Mouse (Mus musculus) liver, adult (tissue): ENCODE data around the gene B4galnt4.

Experiments used
- GATA4 ChIP-seq: IDR thresholded peaks from 2 replicates; pipeline ENCODE4 v1.6.1; 2014; ENCODE audit warnings: mild to moderate bottlenecking, low read length; ENCODE audit not compliant: insufficient replicate concordance

The B4galnt4 gene

DNA sequence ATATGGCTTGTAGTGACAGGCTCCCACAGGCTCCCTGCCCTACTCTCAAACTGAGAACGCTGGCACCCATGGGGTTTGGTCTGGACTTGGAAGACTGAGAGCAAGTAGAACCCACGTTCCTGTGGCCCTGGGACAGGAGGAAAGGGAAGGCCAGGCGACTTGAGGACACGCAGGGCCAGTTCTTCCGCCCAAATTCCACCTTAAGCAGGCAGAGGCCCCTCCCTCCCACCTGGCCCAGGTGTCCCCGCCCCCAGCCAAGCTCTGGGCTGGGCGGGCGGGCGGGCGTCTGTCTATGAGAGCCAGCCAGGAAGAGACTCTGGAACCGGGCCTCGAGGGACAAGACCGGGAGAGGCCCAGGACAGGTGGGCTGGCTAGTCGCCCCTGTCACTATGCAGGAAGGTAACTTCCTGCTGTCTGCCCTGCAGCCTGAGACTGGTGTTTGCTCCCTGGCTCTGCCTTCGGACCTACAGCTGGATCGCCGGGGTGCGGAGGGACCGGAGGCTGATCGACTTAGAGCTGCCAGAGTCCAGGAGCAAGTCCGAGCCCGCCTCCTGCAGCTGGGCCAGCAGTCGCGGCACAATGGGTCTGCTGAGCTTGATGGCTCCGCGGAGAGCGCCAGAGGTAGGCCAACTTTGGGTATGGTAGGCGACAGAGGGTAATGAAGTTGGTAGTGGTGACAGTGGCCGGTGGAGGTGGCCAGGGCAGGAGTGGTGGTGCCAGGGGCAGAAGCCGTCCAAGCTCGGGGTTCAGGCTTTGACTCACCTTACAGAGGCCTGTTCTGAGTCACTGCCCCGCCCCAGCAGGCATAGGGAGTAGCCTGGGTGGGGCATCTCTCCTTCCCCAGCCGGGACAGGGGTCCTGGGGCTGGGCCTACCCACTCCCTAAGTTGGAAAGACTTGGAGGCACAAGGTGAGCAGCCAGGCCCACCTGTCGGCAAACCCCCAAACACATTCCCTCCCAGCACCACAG is 18.9 kb downstream of the B4galnt4 start:
- TF ChIP-seq GATA4, result no peak

DNA sequence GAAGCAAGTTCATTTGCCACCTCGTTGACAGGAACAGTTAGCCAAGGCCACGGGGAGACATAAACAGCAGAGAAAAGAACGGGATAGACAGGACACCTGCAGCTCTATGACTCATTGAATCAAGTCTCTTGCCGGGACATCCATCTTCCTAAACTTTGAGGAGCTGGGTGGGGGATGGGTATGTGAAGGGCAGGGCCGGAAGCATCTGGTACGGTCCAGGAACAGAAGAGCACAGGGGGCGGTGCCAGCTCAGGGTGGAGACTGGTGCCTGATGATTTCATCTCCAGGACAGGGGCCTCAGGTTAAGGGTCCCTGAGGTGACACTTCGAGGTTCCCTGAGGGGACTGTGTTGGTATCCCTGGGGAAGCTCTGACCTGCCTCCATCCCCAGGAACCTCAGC is 27.0 kb downstream of the B4galnt4 start:
- no peak for TF ChIP-seq GATA4

DNA sequence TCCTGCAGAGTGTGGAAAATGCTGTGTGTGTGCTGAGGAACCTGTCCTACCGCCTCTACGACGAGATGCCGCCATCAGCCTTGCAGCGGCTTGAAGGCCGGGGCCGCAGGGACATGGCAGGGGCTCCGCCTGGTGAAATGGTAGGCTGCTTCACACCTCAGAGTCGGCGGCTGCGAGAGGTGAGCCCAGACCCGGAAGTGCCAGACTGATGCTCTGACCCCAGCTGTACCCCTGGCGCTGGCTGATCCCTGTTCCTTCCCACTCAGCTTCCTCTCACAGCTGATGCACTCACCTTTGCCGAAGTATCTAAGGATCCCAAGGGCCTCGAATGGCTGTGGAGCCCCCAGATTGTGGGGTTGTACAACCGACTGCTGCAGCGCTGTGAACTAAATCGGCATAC is 27.6 kb downstream of the B4galnt4 start:
- no peak for TF ChIP-seq GATA4

DNA sequence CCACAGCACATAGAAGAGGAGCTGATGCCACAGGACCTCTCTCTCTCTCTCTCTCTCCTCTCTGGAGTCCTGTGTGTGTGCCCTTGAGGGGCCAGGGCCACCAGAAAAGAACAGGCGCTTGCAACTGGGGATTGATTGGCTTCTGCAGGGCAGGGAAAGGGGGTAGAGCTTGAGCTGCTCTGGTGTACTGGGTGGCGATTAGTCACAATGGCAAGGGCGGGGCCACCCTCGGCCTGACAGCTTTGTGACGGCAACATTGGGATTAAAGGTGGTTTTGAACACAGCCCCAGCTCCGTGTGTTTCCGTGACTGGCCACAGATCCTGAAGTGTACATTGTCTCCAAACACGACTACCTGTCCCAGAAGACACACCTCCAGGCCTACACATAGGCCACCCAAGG is 29.3 kb downstream of the B4galnt4 start:
- TF ChIP-seq GATA4, result no peak

DNA sequence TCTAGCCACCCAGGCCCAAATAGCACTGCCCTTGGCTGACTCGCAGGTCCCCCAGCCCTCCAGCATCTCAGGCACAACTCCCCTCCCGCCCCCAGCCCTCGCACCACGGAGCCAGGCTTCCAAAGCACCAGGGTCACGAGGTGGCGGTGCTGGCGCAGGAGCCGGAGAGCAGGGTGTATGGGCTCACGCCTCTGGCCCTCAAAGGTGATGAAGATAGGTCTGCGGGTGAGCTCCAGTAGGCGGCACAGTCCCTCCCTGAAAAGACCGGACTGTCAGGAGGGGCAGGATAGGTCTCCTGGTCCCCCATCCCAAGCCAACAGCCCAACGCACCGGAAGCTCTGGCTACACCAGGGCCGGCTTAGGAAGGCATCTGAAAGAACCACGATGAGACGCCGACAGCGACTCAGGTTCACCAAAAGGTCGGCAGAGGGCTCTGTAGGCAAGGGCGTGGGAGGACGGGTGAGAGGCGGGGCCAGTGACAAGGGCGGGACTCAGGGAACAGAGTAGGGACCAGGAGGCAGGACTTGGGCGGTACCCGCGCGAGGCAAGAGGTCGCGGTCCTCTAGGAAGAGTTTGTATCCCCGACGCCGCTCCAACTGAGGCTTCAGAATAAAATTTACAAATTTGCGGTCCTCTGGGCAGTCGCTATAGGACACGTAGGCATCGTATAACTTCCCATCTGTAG is 31.3 kb downstream of the B4galnt4 start:
- TF ChIP-seq GATA4, result no peak

DNA sequence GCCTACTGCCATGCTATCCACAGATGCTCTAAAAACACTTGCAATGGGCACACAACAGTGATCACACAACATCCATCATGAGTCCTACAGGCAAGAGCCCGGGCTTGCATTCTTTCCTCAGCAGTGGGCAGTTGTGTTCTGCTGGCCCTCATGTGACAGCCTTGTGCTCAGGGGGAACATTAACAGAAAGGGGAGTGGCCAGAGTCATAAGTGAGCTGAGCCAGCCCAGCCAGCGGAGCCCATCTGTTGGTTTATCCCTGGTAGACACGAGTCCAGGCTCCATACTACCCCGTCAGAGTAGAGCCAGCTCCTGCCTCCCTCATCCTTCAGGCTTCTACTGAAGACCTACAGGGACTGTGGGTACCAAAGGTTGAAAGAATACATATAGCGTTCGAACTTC is 33.0 kb downstream of the B4galnt4 start:
- TF ChIP-seq GATA4, result no peak

DNA sequence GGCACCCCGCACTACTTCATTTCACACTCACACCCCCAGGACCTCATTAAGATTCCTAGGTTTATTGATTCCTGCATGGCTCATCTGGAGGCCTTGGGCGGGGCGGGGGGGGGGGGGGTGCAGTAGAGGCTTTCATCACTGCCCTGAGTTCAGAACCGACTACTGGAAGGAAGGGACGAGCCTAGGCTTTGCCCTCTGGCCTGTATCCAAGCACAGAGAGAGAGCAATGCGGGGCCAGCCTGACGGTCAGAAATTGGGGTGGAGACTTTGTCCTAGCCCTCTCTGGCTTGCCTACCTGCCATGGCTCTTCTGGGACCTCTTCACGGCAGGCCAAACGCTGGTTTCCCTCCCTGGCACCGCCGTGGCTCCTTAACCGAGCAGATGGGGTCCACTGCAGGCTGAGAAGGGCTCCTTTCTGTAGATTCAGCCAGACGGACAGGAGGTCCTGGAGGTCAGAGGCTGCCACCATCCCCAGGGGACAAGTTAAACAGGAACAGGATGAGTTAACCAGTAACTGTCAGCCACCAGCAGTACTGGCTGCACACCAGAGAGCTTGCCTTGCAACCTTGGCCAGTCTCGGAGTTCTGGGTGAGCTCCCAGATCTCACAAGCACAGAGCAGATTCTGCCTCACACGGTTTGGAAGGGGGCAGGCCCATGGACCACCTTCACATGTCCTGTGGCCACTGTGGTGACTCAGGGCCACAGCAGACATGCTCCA is 33.7 kb downstream of the B4galnt4 start:
- TF ChIP-seq GATA4, result no peak

DNA sequence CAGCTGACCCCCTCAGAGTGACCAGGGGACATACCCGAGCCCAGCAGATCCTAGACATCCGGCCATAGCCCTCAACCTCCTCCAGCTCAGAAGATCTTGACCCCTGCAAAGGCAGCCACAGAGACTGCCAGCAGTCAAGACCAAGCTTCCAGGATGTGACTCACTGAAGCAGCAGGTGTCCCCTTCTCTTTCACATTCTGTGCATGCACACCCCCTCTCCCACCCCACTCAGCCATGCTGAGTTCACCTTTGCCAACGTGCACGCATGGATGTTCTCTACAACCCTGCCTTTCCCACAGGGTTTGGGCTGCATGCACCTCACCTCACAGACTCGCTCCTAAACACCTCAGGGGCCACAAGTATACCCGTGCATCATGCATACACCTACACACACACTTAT is 35.1 kb downstream of the B4galnt4 start:
- TF ChIP-seq GATA4, result no peak

DNA sequence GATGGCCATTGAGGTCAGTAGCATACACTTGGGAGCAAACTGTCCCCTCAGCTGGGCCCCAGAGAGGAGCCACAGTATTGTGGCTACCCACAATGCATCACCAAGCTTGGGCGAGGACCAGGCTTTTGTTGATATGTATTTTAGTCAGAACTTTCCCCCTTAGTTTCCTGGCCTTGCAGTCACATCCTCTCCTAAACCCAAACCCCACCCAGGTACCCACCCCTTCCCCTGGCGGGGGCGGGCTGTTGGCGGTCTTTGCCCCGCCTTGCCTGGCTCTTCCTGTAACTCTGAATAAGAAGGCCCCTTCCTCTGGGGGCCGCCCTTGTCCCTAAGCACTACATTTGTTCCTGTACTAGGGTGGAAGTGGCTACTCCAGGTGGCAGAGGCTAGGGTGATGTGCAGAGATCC is 35.7 kb downstream of the B4galnt4 start:
- no peak for TF ChIP-seq GATA4

DNA sequence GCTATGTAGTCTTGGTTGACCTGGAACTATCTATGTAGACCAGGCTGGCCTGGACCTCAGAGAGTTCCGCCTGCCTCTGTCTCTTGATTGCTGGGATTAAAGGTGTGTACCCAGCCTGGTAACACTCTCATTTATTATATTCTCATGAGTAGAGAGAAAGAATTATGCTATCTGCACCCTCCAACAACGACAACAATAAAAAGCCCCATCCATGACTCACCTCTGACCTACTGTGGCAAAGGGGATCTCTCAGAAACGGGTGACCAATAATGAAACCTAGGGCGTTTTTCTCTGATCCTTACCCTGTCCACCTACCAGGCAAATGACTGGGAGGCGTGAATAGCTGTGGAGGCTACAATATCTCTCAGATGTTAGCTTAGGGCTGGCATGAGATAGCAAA is 36.3 kb downstream of the B4galnt4 start:
- TF ChIP-seq GATA4, result no peak

DNA sequence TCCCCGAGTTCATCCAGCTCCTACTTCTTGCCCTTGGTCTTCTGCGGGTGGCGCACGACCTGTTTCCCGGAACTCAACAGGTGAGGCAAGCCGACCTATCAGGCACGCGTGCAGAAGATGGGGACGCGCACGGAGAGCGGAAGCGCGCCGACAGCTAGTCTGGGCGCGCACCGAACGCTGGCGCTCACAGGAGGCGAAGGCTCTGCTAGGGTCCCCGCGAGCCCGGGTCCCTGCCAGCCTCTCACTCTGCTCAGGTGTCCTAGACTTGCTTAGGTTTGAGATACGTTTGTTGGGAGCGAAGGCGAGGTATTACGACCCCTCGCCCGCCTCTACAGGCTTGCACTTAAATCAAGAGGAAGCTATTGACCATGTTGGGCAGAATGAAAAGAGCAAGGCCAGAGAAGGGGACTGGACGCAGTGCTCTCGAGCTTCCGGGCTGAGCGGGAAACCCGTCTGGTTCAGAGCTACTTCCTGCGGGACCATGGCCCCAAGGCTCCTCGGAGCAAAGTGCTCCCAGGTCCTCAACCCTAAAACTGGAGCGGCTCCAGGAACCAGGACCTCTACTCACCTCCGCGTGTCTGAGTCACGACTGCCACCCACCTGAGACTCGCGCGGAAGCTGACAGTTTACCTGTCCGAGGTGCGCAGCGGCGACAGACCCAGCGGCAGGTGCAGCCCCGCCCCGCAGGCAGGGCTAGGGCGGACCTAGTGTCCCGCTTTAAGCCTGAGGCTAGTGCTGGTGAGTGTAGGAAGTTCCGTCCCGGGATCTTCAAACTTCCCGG is 39.2 kb downstream of the B4galnt4 start, which contains the start of gene Sigirr:
Gene Sigirr (minus strand): TSS at position 662 of the 781 bp plus-strand sequence.
- no peak for TF ChIP-seq GATA4

DNA sequence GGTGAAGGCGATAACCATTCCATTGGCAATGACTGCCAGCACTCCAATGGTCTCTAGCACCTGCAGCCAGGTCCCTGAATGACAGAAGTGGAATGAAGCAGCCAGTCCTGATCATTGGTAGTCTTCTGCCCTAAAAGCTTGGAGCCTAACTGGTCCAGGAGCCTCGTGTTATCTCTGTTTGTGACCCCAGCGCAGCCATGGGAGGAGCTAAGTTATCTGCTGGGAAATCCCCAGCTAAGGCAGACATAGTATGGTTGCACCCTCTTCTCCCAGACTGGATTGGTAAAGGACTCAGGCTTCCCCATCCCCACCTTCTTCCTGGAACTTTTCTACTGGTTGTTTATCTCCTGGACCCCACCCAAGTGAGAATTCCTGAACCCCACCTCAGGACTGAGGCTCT is 42.3 kb downstream of the B4galnt4 start:
- TF ChIP-seq GATA4, result no peak

DNA sequence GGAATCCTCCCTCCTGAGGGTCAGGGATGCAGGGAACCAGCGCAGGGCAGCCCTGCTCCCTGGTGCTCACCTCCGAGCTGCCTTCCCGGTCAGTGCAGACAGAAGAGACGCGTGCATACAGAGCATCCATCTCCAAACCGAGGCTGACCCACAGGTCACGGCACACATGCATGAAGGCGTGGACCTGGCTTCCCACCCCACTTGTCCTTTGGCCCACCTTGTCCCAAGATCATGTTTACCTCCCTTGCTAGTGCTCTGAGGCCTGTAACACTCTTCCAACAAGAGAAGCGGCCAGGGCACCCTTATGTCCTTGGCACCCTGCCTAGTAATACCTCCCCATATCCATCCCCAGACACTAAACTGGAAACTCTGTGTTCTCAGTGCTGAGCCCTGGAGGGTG is 55.0 kb downstream of the B4galnt4 start:
- TF ChIP-seq GATA4, result no peak

DNA sequence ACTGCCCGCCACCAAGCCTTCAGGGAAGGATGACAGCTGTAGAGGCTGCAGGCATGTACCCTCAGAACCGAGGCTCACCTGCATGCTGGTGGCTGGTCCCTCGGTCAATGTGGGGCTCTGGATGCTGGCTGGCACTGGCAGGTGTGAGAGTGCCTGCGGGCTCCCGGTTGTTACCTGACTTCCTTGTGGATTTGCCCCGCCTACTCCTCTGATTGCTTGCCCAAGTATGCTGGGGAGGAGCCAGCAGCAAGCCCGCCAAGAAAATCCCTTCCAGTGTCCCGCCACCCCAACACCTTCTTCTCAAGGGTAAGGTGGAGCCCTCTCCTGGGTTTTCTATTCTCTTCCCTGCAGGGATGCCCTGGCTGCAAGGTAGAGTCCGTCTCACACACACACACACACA is 56.7 kb downstream of the B4galnt4 start, which contains the start of gene Ano9:
Gene Ano9 (minus strand): TSS at position 171 of the 400 bp plus-strand sequence.
- no peak for TF ChIP-seq GATA4

DNA sequence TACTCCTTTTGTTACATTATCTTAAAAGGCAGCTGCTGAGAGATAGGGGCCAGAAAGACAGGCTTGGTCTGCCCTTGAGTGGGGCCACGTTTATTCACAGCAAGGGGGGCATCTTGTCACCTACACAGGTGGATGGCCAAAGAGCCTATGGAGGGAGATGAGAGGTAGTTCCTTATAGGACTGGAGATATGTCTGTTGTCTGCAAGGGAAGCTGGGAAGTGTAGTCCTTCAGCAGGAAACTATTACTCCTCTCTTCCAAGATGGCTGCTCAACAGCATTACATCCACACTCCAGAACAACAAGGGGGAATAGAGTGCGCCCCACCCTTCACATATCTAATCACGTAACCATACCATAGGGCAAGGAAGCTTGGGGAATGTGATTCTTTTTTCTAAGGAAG is 58.6 kb downstream of the B4galnt4 start:
- TF ChIP-seq GATA4, result no peak
